In genomic region chr5:123907631-123907977, GRCm38 (mm10) we compare ENCODE assay signal across 9 mouse cellular contexts. TPM values are rescaled to one million over a fixed set of nuclear protein-coding genes. Genes with fewer than 3 reads are reported as not detected.
DNase-seq lines count a peak whose midpoint lies in the region; ATAC-seq and TF ChIP-seq lines count a peak whose summit lies in the region.
"Had no signal": no experiment of that assay in that cellular context is flagged by ENCODE, and none has a peak within 500 bp of the region (broad histone marks: within the 10 kb centered on the region; RNA-seq: fewer than 3 reads in every experiment).

No protein-coding gene starts in this region.

- no peak overlapping the region; the same call in 1 of the 2 replicates for H3K27ac ChIP-seq in kidney, adult 2 months (ENCODE audit: insufficient read depth, low read depth, low read length)
- peak overlapping the region; percentile 85 for H3K27ac ChIP-seq in hindbrain, postnatal 0 days
- peak overlapping the region; percentile 86 for H3K27ac ChIP-seq in midbrain, embryonic 15.5 days

- 2% methylated on average over 10 of the region's 10 CpGs for WGBS in kidney, adult 2 months
- 4% methylated on average over 10 of the region's 10 CpGs for WGBS in hindbrain, postnatal 0 days
- WGBS in midbrain, embryonic 15.5 days = 5% methylated on average over 10 of the region's 10 CpGs

- DNase-seq in kidney, adult 2 months = no peak
- no peak for DNase-seq in kidney, postnatal 4 days
- no peak for DNase-seq in hindbrain, postnatal 0 days (ENCODE audit: low spot score)
- DNase-seq in embryo, embryonic 10.5 days (ENCODE audit: low spot score) = no peak
- DNase-seq in frontal cortex, postnatal 10 days (ENCODE audit: low spot score in 2 of 2) = no peak
- no peak for DNase-seq in gastrocnemius, postnatal 36 days

- no peaks in the 10 kb centered on the region for H3K27me3 ChIP-seq in kidney, adult 2 months (replicated peaks; ENCODE audit: control insufficient read depth, insufficient read depth, low read length)
- H3K27me3 ChIP-seq in hindbrain, postnatal 0 days (ENCODE audit: insufficient read depth, low read length) = no peaks in the 10 kb centered on the region
- H3K27me3 ChIP-seq in midbrain, embryonic 15.5 days (replicated peaks) = no peaks in the 10 kb centered on the region
- H3K27me3 ChIP-seq: Patski had no signal

- ATAC-seq in common myeloid progenitor, adult 5-6 weeks (replicated peaks; ENCODE audit: low read depth, poor library complexity, severe bottlenecking) = 0 out of 2 replicates have a peak, but pooled peaks have one; percentile 20
- ATAC-seq in hindbrain, postnatal 0 days = no peak
- ATAC-seq in midbrain, embryonic 15.5 days (replicated peaks) = no peak; the same call in 1 of the 2 replicates

- H3K9me3 ChIP-seq in hindbrain, postnatal 0 days (ENCODE audit: low read length) = no peaks in the 10 kb centered on the region
- no peaks in the 10 kb centered on the region for H3K9me3 ChIP-seq in midbrain, embryonic 15.5 days

- no peak for TF ChIP-seq POLR2A in kidney, adult 2 months (IDR thresholded peaks at IDR 0.05; ENCODE audit: low read depth, low read length)

- TF ChIP-seq CTCF in kidney, adult 2 months (conservative IDR thresholded peaks at IDR 0.05; ENCODE audit: insufficient read depth, insufficient read length, low read depth, low read length) = no peak
- TF ChIP-seq CTCF in hindbrain, postnatal 0 days (IDR thresholded peaks at IDR 0.05; ENCODE audit: low read depth) = no peak

- intact Hi-C loops in gastrocnemius, postnatal 36 days (cut with DNase I) = loop anchor here (2.0 to 5.0 kb wide), 2 partner anchors 81 to 280 kb away; no protein-coding TSS in a partner anchor

- H3K4me1 ChIP-seq in kidney, adult 2 months (ENCODE audit: control insufficient read depth, insufficient read depth, low read length) = peaks cover 5% of the 10 kb centered on the region; the same call in 1 of the 2 replicates
- H3K4me1 ChIP-seq in hindbrain, postnatal 0 days (ENCODE audit: insufficient read depth, low read length) = peaks cover 3% of the 10 kb centered on the region; the same call in 1 of the 2 replicates
- peaks cover 29% of the 10 kb centered on the region for H3K4me1 ChIP-seq in midbrain, embryonic 15.5 days

- peak overlapping the region; percentile 98 for H3K4me2 ChIP-seq in hindbrain, postnatal 0 days (ENCODE audit: low read depth, low read length)
- peak overlapping the region; percentile 88 for H3K4me2 ChIP-seq in midbrain, embryonic 15.5 days

- no peaks in the 10 kb centered on the region for H3K36me3 ChIP-seq in kidney, adult 2 months (ENCODE audit: control insufficient read depth, insufficient read depth, low read length)
- peaks cover 13% of the 10 kb centered on the region for H3K36me3 ChIP-seq in hindbrain, postnatal 0 days (ENCODE audit: insufficient read depth, low read length)
- H3K36me3 ChIP-seq in midbrain, embryonic 15.5 days (replicated peaks) = peaks cover 9% of the 10 kb centered on the region; the same call in 1 of the 2 replicates

- peak overlapping the region; percentile 85 for H3K9ac ChIP-seq in hindbrain, postnatal 0 days (replicated peaks; ENCODE audit: low read length)
- H3K9ac ChIP-seq in midbrain, embryonic 15.5 days = peak overlapping the region; percentile 98

- peak overlapping the region; percentile 86 for H3K4me3 ChIP-seq in kidney, adult 2 months (ENCODE audit: insufficient read depth, low read depth, low read length)
- H3K4me3 ChIP-seq in hindbrain, postnatal 0 days (ENCODE audit: low read length) = peak overlapping the region; percentile 63
- peak overlapping the region; percentile 89 for H3K4me3 ChIP-seq in midbrain, embryonic 15.5 days

RNA-seq across cellular contexts. Expression of gene Denr, which starts 0.6 kb away (rescaled TPM):
- 22.6 and 41.0 TPM in 2 replicates for polyA plus RNA-seq in kidney, adult 2 months (2012; rRNA removed)
- 83.5 and 117 TPM in 2 replicates for total RNA-seq in common myeloid progenitor, adult 5-6 weeks (2017)
- 12.7 and 16.7 TPM in 2 replicates for total RNA-seq in hindbrain, postnatal 0 days (2014; rRNA removed)
- 123 and 136 TPM in 2 replicates for polyA plus RNA-seq in hindbrain, postnatal 0 days (2015; fragmentation: Nextera tagmentation; extraction: Ambion mirVana)
- 114 and 129 TPM in 2 replicates for polyA plus RNA-seq in midbrain, embryonic 15.5 days (2015; fragmentation: Nextera tagmentation; extraction: Ambion mirVana)
- total RNA-seq in gastrocnemius, postnatal 36 days (2021) = 10 to 100 TPM; 40.7 to 42.5 TPM

RNA-seq across cellular contexts. Expression of gene Gm43518, which starts 19.6 kb away (rescaled TPM):
- 0.56 and 0.64 TPM in 2 replicates for polyA plus RNA-seq in kidney, adult 2 months (2012; rRNA removed)
- total RNA-seq in common myeloid progenitor, adult 5-6 weeks (2017) = 0.63 and 2.7 TPM in 2 replicates
- 0.37 TPM in 1 of 2 replicates, not detected in the other for total RNA-seq in hindbrain, postnatal 0 days (2014; rRNA removed)
- 2.2 and 3.2 TPM in 2 replicates for polyA plus RNA-seq in hindbrain, postnatal 0 days (2015; fragmentation: Nextera tagmentation; extraction: Ambion mirVana)
- polyA plus RNA-seq in midbrain, embryonic 15.5 days (2015; fragmentation: Nextera tagmentation; extraction: Ambion mirVana) = 5.4 and 7.6 TPM in 2 replicates
- under 1 TPM in 1 of 2 experiments, not detected in 1; 0.47 TPM for total RNA-seq in gastrocnemius, postnatal 36 days (2021)

RNA-seq across cellular contexts. Expression of gene Ccdc62, which starts 22.9 kb away (rescaled TPM):
- polyA plus RNA-seq in kidney, adult 2 months (2012; rRNA removed) = 3.7 and 4.1 TPM in 2 replicates
- 1.4 and 3.6 TPM in 2 replicates for total RNA-seq in common myeloid progenitor, adult 5-6 weeks (2017)
- total RNA-seq in hindbrain, postnatal 0 days (2014; rRNA removed) = 1.1 and 2.0 TPM in 2 replicates
- 4.8 and 5.5 TPM in 2 replicates for polyA plus RNA-seq in hindbrain, postnatal 0 days (2015; fragmentation: Nextera tagmentation; extraction: Ambion mirVana)
- polyA plus RNA-seq in midbrain, embryonic 15.5 days (2015; fragmentation: Nextera tagmentation; extraction: Ambion mirVana) = 4.4 and 6.7 TPM in 2 replicates
- 1 to 10 TPM; 1.1 to 1.6 TPM for total RNA-seq in gastrocnemius, postnatal 36 days (2021)

RNA-seq across cellular contexts. Expression of gene Hcar1, which starts 27.8 kb away (rescaled TPM):
- polyA plus RNA-seq in kidney, adult 2 months (2012; rRNA removed) = 11.1 and 13.0 TPM in 2 replicates
- not detected in 2 replicates for total RNA-seq in common myeloid progenitor, adult 5-6 weeks (2017)
- total RNA-seq in hindbrain, postnatal 0 days (2014; rRNA removed) = 0.83 and 1.4 TPM in 2 replicates
- polyA plus RNA-seq in hindbrain, postnatal 0 days (2015; fragmentation: Nextera tagmentation; extraction: Ambion mirVana) = 0.63 and 0.88 TPM in 2 replicates
- 0.65 and 1.1 TPM in 2 replicates for polyA plus RNA-seq in midbrain, embryonic 15.5 days (2015; fragmentation: Nextera tagmentation; extraction: Ambion mirVana)
- total RNA-seq in gastrocnemius, postnatal 36 days (2021) = under 1 TPM in 1 of 2 experiments, not detected in 1; 0.54 TPM
- polyA plus RNA-seq: Patski had no signal

RNA-seq across cellular contexts. Expression of gene Hcar2, which starts 42.3 kb away (rescaled TPM):
- 1.9 and 2.6 TPM in 2 replicates for polyA plus RNA-seq in kidney, adult 2 months (2012; rRNA removed)
- total RNA-seq in common myeloid progenitor, adult 5-6 weeks (2017) = 3.6 and 4.3 TPM in 2 replicates
- total RNA-seq in hindbrain, postnatal 0 days (2014; rRNA removed) = not detected in 2 replicates
- polyA plus RNA-seq in hindbrain, postnatal 0 days (2015; fragmentation: Nextera tagmentation; extraction: Ambion mirVana) = not detected in 2 replicates
- polyA plus RNA-seq in midbrain, embryonic 15.5 days (2015; fragmentation: Nextera tagmentation; extraction: Ambion mirVana) = not detected in 2 replicates
- total RNA-seq in gastrocnemius, postnatal 36 days (2021) = under 1 TPM in 1 of 2 experiments, not detected in 1; 0.22 TPM
- polyA plus RNA-seq: Patski had no signal
